Mouse (Mus musculus) embryonic facial prominence, embryonic 12.5 days (tissue): Measurements from ENCODE around the gene Ptprm. TPM values are rescaled to one million over a fixed set of nuclear protein-coding genes. Genes with fewer than 3 reads are reported as not detected.

Source experiments
- ATAC-seq: fragments of 200-750 bp; cut with Nextera tagmentation; 2 replicates; pipeline ENCODE4 v1.8.0; 2017; ENCODE audit not compliant: insufficient number of reproducible peaks, insufficient read depth, low FRiP score, low TSS enrichment
- H3K27ac ChIP-seq: fragments of 300-500 bp; sonication (generic); 2 replicates; pipeline ENCODE4 v1.5.1; 2016; ENCODE audit warnings: mild to moderate bottlenecking
- H3K27me3 ChIP-seq: fragments of 300-500 bp; sonication (generic); 2 replicates; pipeline ENCODE4 v1.6.1; 2016; ENCODE audit warnings: mild to moderate bottlenecking, moderate library complexity
- H3K36me3 ChIP-seq: fragments of 300-500 bp; sonication (generic); 2 replicates; pipeline ENCODE4 v1.6.1; 2016; ENCODE audit warnings: mild to moderate bottlenecking
- H3K4me1 ChIP-seq: fragments of 300-500 bp; sonication (generic); 2 replicates; pipeline ENCODE4 v1.6.1; 2016
- H3K4me2 ChIP-seq: fragments of 300-500 bp; sonication (generic); replicated peaks from 2 replicates; pipeline ENCODE4 v1.6.1; 2016; ENCODE audit warnings: mild to moderate bottlenecking, moderate library complexity
- H3K4me3 ChIP-seq: fragments of 300-500 bp; sonication (generic); 2 replicates; pipeline ENCODE4 v1.5.1; 2016; ENCODE audit warnings: mild to moderate bottlenecking
- H3K9ac ChIP-seq: fragments of 300-500 bp; sonication (generic); 2 replicates; pipeline ENCODE4 v1.6.1; 2016; ENCODE audit warnings: mild to moderate bottlenecking, moderate library complexity
- H3K9me3 ChIP-seq: fragments of 300-500 bp; sonication (generic); 2 replicates; pipeline ENCODE4 v1.6.1; 2016; ENCODE audit warnings: mild to moderate bottlenecking, moderate library complexity
- WGBS: fragments of 180-500 bp; shearing (Covaris S2); methylation state at CpG from one replicate; pipeline ENCODE4 v1.1.7; 2016; 5-methylcytosine and 5-hydroxymethylcytosine counted together
- polyA plus RNA-seq: library from polyadenylated mRNA; unstranded; fragments of >200 nt; fragmentation: Nextera tagmentation; extraction: Ambion mirVana; gene quantifications from 2 replicates; pipeline ENCODE4 v1.2.1, GENCODE M21; 2016

The Ptprm gene
- polyA plus RNA-seq, 1 experiment from 2014 or later: 17.2 TPM

DNA sequence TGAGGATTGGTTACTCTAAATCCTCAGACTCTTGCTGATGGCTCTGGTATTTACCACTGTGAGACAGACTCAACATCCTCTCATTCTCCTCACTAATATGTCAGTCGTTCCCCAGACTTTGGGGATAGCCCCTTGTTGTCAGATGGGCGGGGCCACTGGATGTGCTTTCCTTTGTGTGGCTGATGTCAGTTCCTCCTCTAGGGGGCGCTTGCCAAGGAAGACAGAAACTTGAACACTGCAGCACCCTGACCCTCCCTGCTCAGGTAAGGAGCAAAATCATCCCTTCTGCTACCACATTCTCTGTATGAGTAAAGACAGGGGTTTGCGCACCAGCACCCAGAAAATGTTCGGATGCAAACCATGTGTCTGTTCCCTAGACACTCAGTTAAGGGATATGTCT lies 266.7 kb downstream of the Ptprm start:
- no peak overlapping the region for H3K4me2 ChIP-seq
- no peaks in the 10 kb centered on the region for H3K27me3 ChIP-seq
- H3K9me3 ChIP-seq: no peaks in the 10 kb centered on the region
- H3K36me3 ChIP-seq: no peaks in the 10 kb centered on the region
- H3K9ac ChIP-seq: no peak overlapping the region
- no peaks in the 10 kb centered on the region for H3K4me1 ChIP-seq
- H3K4me3 ChIP-seq: no peak overlapping the region
- no peak overlapping the region for H3K27ac ChIP-seq
- no peak for ATAC-seq
- 55% methylated on average over 5 of the region's 5 CpGs for WGBS

DNA sequence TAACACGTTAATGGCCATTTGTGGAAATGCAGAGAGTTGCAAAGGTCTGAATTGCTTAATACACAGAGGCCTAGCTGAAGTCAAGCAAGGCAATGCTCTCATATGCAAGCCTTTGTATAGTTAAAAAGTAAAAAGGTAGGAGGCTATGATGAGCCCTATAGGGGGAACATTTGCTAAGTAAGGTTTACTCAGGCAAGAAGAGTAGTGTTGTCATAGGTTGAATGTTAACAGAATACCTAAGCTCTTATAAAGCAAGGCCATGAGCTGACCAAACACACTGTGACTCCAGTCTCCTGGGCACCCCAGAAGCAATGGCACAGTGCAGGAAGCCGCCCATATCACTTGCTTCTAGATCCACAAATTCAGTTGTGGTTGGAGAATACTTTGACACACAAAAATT lies 267.4 kb downstream of the Ptprm start:
- no peak overlapping the region for H3K9ac ChIP-seq
- H3K9me3 ChIP-seq: no peaks in the 10 kb centered on the region
- no peaks in the 10 kb centered on the region for H3K27me3 ChIP-seq
- H3K36me3 ChIP-seq: no peaks in the 10 kb centered on the region
- H3K27ac ChIP-seq: no peak overlapping the region
- no peak overlapping the region for H3K4me2 ChIP-seq
- 77% methylated on average over 2 of the region's 2 CpGs for WGBS
- no peaks in the 10 kb centered on the region for H3K4me1 ChIP-seq
- ATAC-seq: no peak
- no peak overlapping the region for H3K4me3 ChIP-seq

DNA sequence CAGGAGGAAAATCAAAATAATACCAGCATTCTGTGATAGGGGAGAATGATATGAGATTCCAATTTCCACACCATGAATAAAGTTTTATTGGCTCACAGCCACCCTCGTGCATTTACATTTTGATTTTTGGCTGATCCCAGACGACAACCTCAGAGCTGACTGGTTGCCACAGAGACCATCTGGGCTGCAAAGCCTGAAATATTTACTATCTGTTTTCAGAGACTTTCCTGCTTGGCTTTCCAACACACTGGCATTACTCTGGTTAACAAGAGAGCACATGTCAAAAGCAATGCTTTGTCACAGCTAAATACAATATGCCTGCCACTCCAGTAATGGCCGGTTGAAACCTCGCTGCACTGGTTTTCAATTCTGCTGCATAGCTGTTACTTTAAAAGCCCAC lies 269.8 kb downstream of the Ptprm start:
- Histone ChIP-seq H3K9me3 (no peaks in the 10 kb centered on the region), H3K36me3 (no peaks in the 10 kb centered on the region), H3K4me3 (no peak overlapping the region), H3K9ac (no peak overlapping the region), H3K27ac (no peak overlapping the region), H3K4me1 (no peaks in the 10 kb centered on the region), H3K27me3 (no peaks in the 10 kb centered on the region), H3K4me2 (no peak overlapping the region)
- 71% methylated on average over 4 of the region's 4 CpGs for WGBS
- ATAC-seq: no peak

DNA sequence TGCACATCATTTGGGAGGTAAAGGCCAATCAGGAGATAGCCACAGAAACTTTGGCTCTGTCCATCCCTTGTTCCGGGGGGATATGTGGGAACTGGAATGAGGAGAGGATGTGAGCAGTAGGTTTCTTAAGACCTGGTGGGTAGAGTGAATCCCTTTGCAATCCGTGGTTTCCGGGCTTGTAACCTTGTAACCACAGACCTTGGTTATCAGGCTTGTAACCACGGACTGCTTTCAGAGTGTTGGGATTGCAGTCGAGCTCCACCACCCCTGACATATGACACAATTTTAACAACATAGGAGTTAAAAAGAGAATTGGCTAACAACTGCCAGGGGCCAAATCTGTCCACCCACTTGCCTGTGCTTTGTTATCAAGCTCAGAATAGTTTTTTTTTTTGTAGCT lies 270.2 kb downstream of the Ptprm start:
- Histone ChIP-seq H3K27ac (no peak overlapping the region), H3K36me3 (no peaks in the 10 kb centered on the region), H3K4me1 (no peaks in the 10 kb centered on the region), H3K9me3 (no peaks in the 10 kb centered on the region), H3K27me3 (no peaks in the 10 kb centered on the region), H3K4me3 (no peak overlapping the region), H3K9ac (no peak overlapping the region), H3K4me2 (no peak overlapping the region)
- no peak for ATAC-seq
- WGBS: 72% methylated on average over 5 of the region's 5 CpGs

DNA sequence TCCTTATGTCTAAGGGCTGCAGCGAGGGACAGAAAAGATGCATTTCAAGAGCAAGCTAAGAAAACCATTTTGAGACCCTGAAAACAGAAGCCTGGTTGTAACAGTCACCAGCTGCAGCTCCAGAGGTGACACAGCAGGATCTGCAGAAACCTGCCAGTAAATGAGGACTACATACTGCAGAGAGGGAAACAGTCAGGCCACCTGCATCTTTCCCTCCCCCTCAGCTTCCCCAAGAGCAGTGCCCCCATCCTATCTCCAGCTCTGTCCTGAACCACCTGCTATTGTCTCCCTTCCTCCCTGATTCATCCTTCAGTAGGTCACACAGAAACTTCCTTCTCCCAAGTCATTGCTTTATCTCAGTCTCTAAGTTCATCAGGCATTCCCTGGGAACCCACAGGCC lies 274.7 kb downstream of the Ptprm start:
- Histone ChIP-seq H3K36me3 (no peaks in the 10 kb centered on the region), H3K4me1 (no peaks in the 10 kb centered on the region), H3K9ac (no peak overlapping the region), H3K4me3 (no peak overlapping the region), H3K4me2 (no peak overlapping the region), H3K9me3 (no peaks in the 10 kb centered on the region), H3K27ac (no peak overlapping the region), H3K27me3 (no peaks in the 10 kb centered on the region)
- ATAC-seq: no peak
- 70% methylated on average over 1 of the region's 1 CpGs for WGBS

DNA sequence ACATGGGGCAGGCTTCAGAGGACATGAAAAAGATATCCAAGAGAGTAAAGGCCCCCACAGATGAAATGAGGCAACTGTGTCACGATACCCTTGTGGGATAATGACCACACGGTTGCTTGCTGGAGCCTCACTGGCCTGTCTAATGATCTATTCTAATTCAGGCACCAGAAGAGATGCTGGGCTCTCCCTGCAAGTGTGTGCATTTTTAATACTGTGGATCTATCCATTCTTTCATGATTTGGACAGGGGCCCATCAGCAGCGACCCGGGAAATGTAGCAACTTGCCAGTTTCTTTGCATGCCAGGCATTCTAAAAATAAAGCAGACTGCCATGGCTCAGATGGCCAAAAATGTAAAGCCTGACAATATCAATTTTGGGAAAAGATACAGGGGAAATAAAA lies 280.7 kb downstream of the Ptprm start:
- Histone ChIP-seq H3K27ac (no peak overlapping the region), H3K4me3 (no peak overlapping the region), H3K27me3 (no peaks in the 10 kb centered on the region), H3K9me3 (no peaks in the 10 kb centered on the region), H3K4me2 (0 out of 2 replicates have a peak overlapping the region, but pooled peaks have one; percentile 5), H3K4me1 (peaks cover 9% of the 10 kb centered on the region; the same call in 1 of the 2 replicates), H3K36me3 (no peaks in the 10 kb centered on the region), H3K9ac (no peak overlapping the region)
- WGBS: 62% methylated on average over 4 of the region's 4 CpGs
- ATAC-seq: no peak

DNA sequence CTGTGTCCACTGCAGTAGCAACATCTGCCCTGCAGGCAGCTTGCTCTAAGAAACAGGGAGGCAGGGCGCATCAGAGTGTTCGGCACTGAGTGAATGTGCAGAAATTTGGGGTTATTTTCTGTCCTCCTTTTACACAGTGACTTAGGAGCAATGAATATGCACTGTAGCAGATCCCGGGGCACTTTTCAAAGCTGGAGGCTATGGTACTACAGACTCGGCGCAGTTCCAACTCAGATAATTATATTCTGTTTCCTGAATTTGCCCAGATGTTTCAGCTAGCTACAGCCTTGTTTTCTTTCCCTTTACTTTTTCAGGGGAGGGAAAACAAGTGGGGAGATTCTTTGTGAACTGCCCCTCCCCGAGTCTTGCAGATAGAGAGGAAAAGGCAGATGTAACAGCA lies 281.1 kb downstream of the Ptprm start:
- ATAC-seq: no peak
- Histone ChIP-seq H3K27ac (no peak overlapping the region), H3K9me3 (no peaks in the 10 kb centered on the region), H3K4me3 (no peak overlapping the region), H3K9ac (no peak overlapping the region), H3K27me3 (no peaks in the 10 kb centered on the region), H3K4me2 (0 out of 2 replicates have a peak overlapping the region, but pooled peaks have one; percentile 5), H3K36me3 (no peaks in the 10 kb centered on the region), H3K4me1 (peaks cover 9% of the 10 kb centered on the region; the same call in 1 of the 2 replicates)
- WGBS: 62% methylated on average over 6 of the region's 6 CpGs

DNA sequence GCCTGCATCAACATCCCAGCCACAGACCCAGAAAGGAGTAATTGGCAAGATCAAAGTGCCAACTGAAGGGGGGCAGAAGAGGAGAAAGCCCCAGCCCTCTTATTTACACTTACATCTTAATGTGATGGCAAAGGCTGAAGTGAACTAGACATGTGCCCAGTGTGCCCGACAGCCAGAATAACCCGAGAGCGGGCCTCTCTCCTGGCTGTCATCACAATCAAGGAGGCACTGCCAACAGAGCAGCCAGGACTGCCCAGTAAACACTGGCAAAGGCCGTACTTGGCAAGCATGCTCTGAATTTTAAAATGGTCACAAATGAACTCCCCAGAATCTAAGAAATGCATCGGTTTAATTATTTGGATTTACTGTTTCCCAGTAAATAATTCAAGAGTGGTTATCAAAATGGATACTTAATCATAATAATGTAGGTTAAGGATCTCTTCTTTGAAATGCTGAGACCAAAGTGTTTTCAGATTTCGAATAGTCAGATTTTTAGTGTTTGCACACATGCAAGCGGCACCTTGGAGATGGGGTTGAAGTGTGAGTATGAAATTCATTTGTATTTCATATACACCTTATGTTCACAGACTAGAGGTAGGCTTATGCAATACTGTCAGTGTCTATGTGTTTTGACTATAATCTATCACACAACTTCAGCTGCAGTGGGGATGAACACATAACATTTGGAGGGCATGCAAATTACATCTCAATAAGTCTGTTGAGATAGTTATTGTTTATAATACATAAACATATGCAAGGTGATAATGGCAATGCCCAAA lies 282.8 kb downstream of the Ptprm start:
- Histone ChIP-seq H3K4me2 (no peak overlapping the region), H3K4me3 (no peak overlapping the region), H3K36me3 (no peaks in the 10 kb centered on the region), H3K4me1 (peaks cover 9% of the 10 kb centered on the region; the same call in 1 of the 2 replicates), H3K9ac (no peak overlapping the region), H3K27ac (no peak overlapping the region), H3K27me3 (no peaks in the 10 kb centered on the region), H3K9me3 (no peaks in the 10 kb centered on the region)
- WGBS: 92% methylated on average over 7 of the region's 7 CpGs
- ATAC-seq: no peak

DNA sequence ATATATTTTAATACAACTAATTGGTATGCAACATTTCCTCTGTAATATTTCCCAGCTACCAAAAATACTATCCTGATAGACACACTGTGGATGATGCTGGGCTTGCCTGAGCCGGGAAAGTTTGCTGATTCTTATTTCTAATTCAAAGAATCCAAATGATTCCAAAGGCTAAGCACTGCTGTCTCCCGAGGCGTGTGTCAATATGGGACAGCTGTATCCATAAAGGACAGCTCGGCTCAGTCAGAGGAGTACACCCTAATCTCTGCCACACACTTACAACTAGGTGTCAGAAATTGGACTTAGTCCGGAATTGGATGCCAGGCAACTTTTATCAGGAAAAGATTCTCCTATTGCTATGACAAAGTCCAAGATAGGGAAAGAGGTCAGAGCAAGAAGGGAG lies 290.6 kb downstream of the Ptprm start:
- WGBS: 79% methylated on average over 5 of the region's 5 CpGs
- Histone ChIP-seq H3K4me2 (no peak overlapping the region), H3K9me3 (no peaks in the 10 kb centered on the region), H3K27me3 (no peaks in the 10 kb centered on the region), H3K27ac (no peak overlapping the region), H3K36me3 (no peaks in the 10 kb centered on the region), H3K4me3 (no peak overlapping the region), H3K9ac (no peak overlapping the region), H3K4me1 (no peaks in the 10 kb centered on the region)
- ATAC-seq: no peak

DNA sequence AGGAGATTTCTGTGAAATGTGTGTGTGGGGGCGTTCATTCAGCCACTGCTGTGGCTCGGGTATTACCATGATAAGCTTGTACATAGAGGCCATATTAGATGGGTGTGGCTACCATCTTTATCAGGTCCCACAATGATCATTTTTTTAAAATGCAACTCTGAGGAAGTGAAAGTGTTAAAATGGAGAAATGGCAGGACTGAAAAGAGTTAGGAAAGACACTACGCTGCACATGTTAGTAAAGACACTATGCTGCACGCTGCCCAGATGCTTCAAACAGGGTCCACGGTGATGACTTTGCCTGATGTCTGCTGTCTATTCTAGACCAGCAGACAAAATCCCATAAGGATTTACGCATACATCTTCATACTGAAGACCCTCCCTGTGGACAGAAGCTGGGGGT lies 298.6 kb downstream of the Ptprm start:
- Histone ChIP-seq H3K27ac (no peak overlapping the region), H3K36me3 (no peaks in the 10 kb centered on the region), H3K4me2 (no peak overlapping the region), H3K9me3 (no peaks in the 10 kb centered on the region), H3K27me3 (no peaks in the 10 kb centered on the region), H3K4me1 (no peaks in the 10 kb centered on the region), H3K4me3 (no peak overlapping the region), H3K9ac (no peak overlapping the region)
- 94% methylated on average over 6 of the region's 6 CpGs for WGBS
- ATAC-seq: no peak

DNA sequence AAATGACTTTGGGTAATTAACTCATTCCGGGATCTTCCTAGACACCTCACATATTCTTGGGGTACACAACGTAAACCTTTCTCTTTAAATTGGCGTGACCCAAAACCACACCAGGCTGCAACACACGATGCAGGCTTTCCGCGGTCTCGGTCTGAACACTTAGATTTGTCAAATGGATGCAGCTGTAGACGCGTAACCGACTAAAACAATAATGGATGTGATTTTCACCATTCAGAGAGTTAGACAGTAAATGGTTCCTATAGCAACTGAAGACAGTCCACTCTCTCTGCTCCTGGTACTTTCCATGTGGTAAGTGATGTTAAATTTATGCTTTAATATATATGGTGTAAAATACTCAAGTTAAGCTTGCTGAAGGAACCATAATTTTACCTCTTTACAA lies 300.1 kb downstream of the Ptprm start:
- Histone ChIP-seq H3K27me3 (no peaks in the 10 kb centered on the region), H3K4me1 (no peaks in the 10 kb centered on the region), H3K36me3 (no peaks in the 10 kb centered on the region), H3K4me3 (no peak overlapping the region), H3K4me2 (no peak overlapping the region), H3K9ac (no peak overlapping the region), H3K9me3 (no peaks in the 10 kb centered on the region), H3K27ac (no peak overlapping the region)
- ATAC-seq: no peak
- whole genome bisulfite sequencing: 90% methylated on average over 10 of the region's 10 CpGs

DNA sequence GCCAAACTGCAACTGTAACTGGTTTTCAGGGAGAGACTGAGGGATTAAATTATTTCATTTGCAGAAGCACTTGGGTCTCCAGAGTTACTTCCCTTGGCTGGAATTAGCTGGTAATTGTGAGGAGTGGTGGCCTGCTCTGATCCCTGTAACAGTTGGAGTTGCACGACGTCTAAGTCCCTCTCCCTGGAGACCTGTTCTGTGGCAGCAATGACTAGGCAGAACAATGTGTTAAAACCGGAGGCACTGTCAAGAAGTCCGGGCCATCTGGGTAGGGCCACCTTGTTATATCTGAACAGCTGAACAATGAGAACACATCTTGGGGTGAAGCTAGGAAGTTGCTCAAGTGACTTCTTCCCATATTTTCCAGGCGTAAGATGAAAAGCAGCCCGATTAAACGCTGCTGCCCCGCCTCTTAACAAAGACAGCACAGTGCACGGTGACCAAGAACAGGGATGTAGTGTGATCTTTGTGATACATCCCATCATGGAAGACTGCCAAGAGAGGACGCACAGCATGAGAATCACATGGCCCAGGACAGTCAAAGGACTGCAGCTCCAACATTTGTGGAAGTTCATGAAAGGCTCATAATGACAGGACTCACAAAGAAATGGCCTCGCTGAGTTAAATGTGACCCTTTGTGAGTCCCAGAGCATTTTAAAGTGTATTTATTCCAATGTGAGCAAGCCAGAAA lies 301.5 kb downstream of the Ptprm start:
- H3K4me3 ChIP-seq: no peak overlapping the region
- WGBS: 73% methylated on average over 11 of the region's 11 CpGs
- H3K4me1 ChIP-seq: no peaks in the 10 kb centered on the region
- no peaks in the 10 kb centered on the region for H3K27me3 ChIP-seq
- ATAC-seq: no peak
- no peak overlapping the region for H3K27ac ChIP-seq
- no peak overlapping the region for H3K9ac ChIP-seq
- H3K36me3 ChIP-seq: no peaks in the 10 kb centered on the region
- no peak overlapping the region for H3K4me2 ChIP-seq
- H3K9me3 ChIP-seq: no peaks in the 10 kb centered on the region
